Mouse (Mus musculus): ENCODE data around the gene Cxcl14. TPM values are rescaled to one million over a fixed set of nuclear protein-coding genes. Genes with fewer than 3 reads are reported as not detected.

Gene Cxcl14
- polyA plus RNA-seq, 1 experiment from 2014 or later = 20.9 TPM

DNA sequence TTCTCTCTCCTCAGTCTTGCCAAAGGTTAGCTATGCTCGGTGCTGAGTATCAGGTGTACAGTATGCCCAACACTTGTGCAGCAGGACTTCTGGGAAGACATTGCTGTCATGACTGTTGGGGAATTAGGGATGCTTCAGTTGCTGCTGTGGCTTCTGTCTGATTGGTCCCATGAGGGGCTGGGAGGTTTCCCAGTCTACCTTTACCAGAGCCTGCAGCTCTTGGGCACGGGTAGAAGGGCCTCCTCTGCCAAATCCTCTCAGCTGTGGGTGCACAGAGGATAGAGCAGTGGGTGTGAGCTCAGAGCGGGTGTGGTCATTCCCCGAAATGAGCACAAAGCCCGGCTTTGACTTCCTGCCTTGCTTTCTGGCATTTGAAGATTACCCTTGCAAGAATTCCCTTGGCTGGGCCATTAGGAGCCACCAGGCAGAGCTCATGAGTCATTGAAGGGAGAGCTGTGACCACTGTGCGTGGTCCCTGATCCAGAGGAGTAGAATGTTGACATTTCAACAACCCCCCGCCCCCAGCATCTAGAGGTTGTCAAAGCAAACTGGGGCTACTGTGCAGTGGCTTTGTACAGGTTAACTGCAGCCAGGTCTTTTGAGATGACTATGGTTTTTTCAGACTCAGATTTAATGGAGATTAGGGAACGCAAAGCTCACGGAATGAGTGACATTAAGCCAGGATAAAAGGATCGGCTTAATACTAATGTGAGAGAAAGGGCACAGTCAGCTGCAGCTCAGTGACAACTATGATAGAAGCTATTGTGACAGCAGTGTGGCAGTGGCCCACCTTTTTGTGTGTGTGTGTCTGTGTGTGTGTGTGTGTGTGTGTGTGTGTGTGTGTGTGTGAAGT is 34.5 kb upstream of the Cxcl14 start:
- Histone ChIP-seq H3K9me3 (ENCODE audit: control insufficient read depth, low read length) (no peaks in the 10 kb centered on the region), H3K27me3 (replicated peaks; ENCODE audit: control insufficient read depth, insufficient read depth, low read length) (no peaks in the 10 kb centered on the region), H3K9ac (replicated peaks; ENCODE audit: low read depth, low read length) (no peak overlapping the region), H3K36me3 (ENCODE audit: control insufficient read depth, insufficient read depth) (no peaks in the 10 kb centered on the region), H3K4me1 (replicated peaks; ENCODE audit: control insufficient read depth, insufficient read depth, low read length) (no peaks in the 10 kb centered on the region), H3K4me2 (ENCODE audit: low read length) (no peak overlapping the region), H3K27ac (ENCODE audit: low read length) (no peak overlapping the region), H3K4me3 (replicated peaks; ENCODE audit: low read length) (no peak overlapping the region)
- ATAC-seq = no peak
- WGBS = 34% methylated on average over 10 of the region's 10 CpGs

DNA sequence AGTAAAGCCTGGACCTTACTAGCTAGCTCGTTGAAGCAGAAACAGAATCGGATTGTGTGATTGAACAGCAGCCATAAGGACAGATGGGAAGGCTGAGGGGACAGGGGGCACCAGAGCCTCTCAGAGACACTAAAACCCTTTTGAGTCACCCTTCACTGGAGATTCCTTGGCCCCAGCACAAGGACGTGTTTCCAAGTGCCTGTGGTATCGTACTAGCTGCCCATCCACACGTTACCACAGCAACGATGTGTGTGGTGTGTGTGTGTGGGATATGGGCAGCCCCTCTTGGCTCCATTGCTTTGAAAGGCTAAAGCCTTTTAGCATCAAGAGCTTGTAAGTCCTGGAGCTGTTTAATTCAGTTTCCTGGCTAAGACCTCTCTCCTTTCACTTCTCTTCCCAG is 33.4 kb upstream of the Cxcl14 start:
- no peak for ATAC-seq
- Histone ChIP-seq H3K27me3 (replicated peaks; ENCODE audit: control insufficient read depth, insufficient read depth, low read length) (no peaks in the 10 kb centered on the region), H3K4me3 (replicated peaks; ENCODE audit: low read length) (no peak overlapping the region), H3K9ac (replicated peaks; ENCODE audit: low read depth, low read length) (no peak overlapping the region), H3K36me3 (ENCODE audit: control insufficient read depth, insufficient read depth) (no peaks in the 10 kb centered on the region), H3K9me3 (ENCODE audit: control insufficient read depth, low read length) (no peaks in the 10 kb centered on the region), H3K4me1 (replicated peaks; ENCODE audit: control insufficient read depth, insufficient read depth, low read length) (no peaks in the 10 kb centered on the region), H3K4me2 (ENCODE audit: low read length) (no peak overlapping the region), H3K27ac (ENCODE audit: low read length) (no peak overlapping the region)
- WGBS = 47% methylated on average over 6 of the region's 6 CpGs

DNA sequence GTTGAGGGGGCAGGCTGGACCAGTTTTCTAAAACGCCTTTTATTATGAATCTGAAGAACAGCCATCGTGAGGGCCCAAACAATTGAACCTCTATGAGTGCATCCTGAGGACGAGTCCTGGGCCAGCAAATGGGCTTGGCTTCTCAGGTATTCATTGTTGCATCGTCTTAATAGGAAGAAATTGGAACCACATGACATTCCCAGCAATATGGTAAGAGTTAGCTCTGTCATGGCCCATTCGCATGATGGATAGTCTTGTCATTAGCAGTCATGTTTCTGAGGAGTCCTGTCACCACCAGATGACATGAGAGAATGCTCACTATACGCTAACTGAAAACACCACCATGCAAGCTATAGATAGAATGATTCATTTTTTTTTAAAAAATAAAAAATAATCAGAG is 32.8 kb upstream of the Cxcl14 start:
- ATAC-seq = no peak
- H3K9ac ChIP-seq (replicated peaks; ENCODE audit: low read depth, low read length) = no peak overlapping the region
- 91% methylated on average over 6 of the region's 6 CpGs for WGBS

DNA sequence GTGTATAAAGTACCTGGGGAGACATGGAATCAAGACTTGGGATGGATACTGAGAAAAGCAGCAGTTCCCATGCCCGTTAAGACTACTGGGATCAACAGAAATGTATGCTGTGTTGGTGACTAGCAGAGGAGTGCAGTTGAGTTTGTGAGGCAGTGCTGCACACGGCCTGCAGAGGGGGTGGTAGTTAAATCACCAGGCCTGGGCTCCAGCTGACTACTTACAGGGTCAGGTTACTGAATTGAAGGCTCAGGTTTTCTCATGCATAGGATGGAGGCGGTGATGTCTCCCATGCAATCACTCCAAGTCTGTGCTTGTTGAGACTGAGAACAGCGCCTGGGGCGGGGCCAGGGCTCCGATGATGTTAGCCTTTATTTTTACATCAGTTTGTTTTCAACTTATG is 31.4 kb upstream of the Cxcl14 start:
- no peak for ATAC-seq
- no peak overlapping the region for H3K4me2 ChIP-seq (ENCODE audit: low read length)
- H3K4me3 ChIP-seq (replicated peaks; ENCODE audit: low read length) = no peak overlapping the region
- no peak overlapping the region for H3K27ac ChIP-seq (ENCODE audit: low read length)
- no peaks in the 10 kb centered on the region for H3K9me3 ChIP-seq (ENCODE audit: control insufficient read depth, low read length)
- 34% methylated on average over 6 of the region's 6 CpGs for WGBS
- no peaks in the 10 kb centered on the region for H3K4me1 ChIP-seq (replicated peaks; ENCODE audit: control insufficient read depth, insufficient read depth, low read length)
- H3K27me3 ChIP-seq (replicated peaks; ENCODE audit: control insufficient read depth, insufficient read depth, low read length) = no peaks in the 10 kb centered on the region
- no peak overlapping the region for H3K9ac ChIP-seq (replicated peaks; ENCODE audit: low read depth, low read length)
- no peaks in the 10 kb centered on the region for H3K36me3 ChIP-seq (ENCODE audit: control insufficient read depth, insufficient read depth)

More for the DNA sequence above, 32.8 kb upstream of the Cxcl14 start:
- Histone ChIP-seq H3K27ac (ENCODE audit: low read length) (no peak overlapping the region), H3K4me2 (ENCODE audit: low read length) (no peak overlapping the region), H3K9me3 (ENCODE audit: control insufficient read depth, low read length) (no peaks in the 10 kb centered on the region), H3K4me1 (replicated peaks; ENCODE audit: control insufficient read depth, insufficient read depth, low read length) (no peaks in the 10 kb centered on the region), H3K36me3 (ENCODE audit: control insufficient read depth, insufficient read depth) (no peaks in the 10 kb centered on the region), H3K4me3 (replicated peaks; ENCODE audit: low read length) (no peak overlapping the region), H3K27me3 (replicated peaks; ENCODE audit: control insufficient read depth, insufficient read depth, low read length) (no peaks in the 10 kb centered on the region)

DNA sequence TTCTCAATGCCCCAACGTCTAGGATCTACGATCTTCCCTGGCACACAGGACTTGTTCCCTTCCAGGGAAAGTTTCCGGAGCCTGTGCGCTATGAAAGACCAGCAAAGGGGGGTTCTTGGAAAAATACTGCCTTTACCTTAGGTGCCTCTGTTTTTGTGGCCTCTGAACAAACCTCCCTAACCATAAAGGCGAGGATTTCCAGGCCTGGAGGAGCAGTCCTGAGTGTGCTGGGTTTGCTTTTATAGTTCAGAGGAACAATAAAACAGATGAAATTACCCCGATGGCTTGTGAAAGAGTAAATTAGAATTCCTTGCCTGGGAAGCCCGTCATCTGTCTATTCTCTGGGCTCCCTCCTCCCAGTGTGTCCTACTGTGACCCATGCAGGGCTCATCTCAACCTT is 25.3 kb upstream of the Cxcl14 start:
- no peak for ATAC-seq
- Histone ChIP-seq H3K4me2 (ENCODE audit: low read length) (no peak overlapping the region), H3K27ac (ENCODE audit: low read length) (no peak overlapping the region), H3K9ac (replicated peaks; ENCODE audit: low read depth, low read length) (no peak overlapping the region), H3K4me1 (replicated peaks; ENCODE audit: control insufficient read depth, insufficient read depth, low read length) (no peaks in the 10 kb centered on the region; the same call in 1 of the 2 replicates), H3K27me3 (replicated peaks; ENCODE audit: control insufficient read depth, insufficient read depth, low read length) (no peaks in the 10 kb centered on the region), H3K9me3 (ENCODE audit: control insufficient read depth, low read length) (no peaks in the 10 kb centered on the region), H3K36me3 (ENCODE audit: control insufficient read depth, insufficient read depth) (no peaks in the 10 kb centered on the region), H3K4me3 (replicated peaks; ENCODE audit: low read length) (no peak overlapping the region)
- WGBS = 51% methylated on average over 7 of the region's 7 CpGs

DNA sequence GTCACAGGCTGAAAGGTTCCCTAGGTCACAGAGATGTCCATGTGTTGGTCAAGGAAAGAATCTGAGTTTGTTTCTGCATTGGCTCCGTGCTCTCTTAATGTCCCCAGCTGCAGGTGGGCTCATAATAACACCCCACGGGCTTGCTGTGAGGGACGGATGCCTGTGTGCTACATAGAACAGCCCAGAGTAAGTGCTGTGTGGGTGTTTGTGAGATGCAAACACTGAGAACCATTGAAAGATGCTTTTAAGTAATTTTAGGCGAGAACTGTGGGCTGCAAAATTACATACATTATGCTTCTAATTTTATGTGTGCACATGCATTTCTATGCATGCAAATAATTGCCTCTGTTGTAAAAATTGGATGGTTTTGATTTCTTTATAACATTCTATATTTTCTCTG is 20.6 kb upstream of the Cxcl14 start:
- Histone ChIP-seq H3K9me3 (ENCODE audit: control insufficient read depth, low read length) (no peaks in the 10 kb centered on the region), H3K9ac (replicated peaks; ENCODE audit: low read depth, low read length) (no peak overlapping the region), H3K4me3 (replicated peaks; ENCODE audit: low read length) (no peak overlapping the region), H3K27ac (ENCODE audit: low read length) (0 out of 2 replicates have a peak overlapping the region, but pooled peaks have one; percentile 23), H3K36me3 (ENCODE audit: control insufficient read depth, insufficient read depth) (no peaks in the 10 kb centered on the region), H3K4me2 (ENCODE audit: low read length) (no peak overlapping the region), H3K4me1 (replicated peaks; ENCODE audit: control insufficient read depth, insufficient read depth, low read length) (no peaks in the 10 kb centered on the region; the same call in 1 of the 2 replicates), H3K27me3 (replicated peaks; ENCODE audit: control insufficient read depth, insufficient read depth, low read length) (no peaks in the 10 kb centered on the region)
- WGBS = 65% methylated on average over 4 of the region's 4 CpGs
- ATAC-seq = no peak

DNA sequence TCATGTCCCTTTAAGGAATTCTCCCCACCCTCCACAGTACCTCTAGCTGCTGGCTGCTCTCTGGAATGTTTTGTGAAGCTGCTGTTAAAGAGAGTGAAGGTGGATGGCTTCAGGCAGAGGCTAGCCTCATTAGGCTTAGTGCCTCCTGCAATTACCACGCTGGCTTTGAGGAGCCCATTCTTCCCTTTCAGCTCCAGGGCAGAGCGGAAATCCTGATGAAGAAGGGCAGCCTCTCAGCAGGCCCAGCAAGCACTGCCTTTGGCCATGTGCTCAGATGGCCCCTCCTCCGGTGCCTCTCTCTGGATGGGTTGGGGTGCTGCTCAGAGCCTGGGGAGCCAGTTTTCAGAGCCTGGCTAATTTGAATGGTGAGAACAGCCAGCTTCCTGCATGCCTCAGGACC is 18.9 kb upstream of the Cxcl14 start:
- Histone ChIP-seq H3K4me3 (replicated peaks; ENCODE audit: low read length) (no peak overlapping the region), H3K9ac (replicated peaks; ENCODE audit: low read depth, low read length) (no peak overlapping the region), H3K4me2 (ENCODE audit: low read length) (no peak overlapping the region), H3K9me3 (ENCODE audit: control insufficient read depth, low read length) (0 out of 2 replicates have a peak, but pooled peaks cover 2% of the 10 kb centered on the region), H3K27ac (ENCODE audit: low read length) (no peak overlapping the region), H3K4me1 (replicated peaks; ENCODE audit: control insufficient read depth, insufficient read depth, low read length) (no peaks in the 10 kb centered on the region; the same call in 1 of the 2 replicates), H3K27me3 (replicated peaks; ENCODE audit: control insufficient read depth, insufficient read depth, low read length) (no peaks in the 10 kb centered on the region), H3K36me3 (ENCODE audit: control insufficient read depth, insufficient read depth) (no peaks in the 10 kb centered on the region)
- WGBS = 4% methylated on average over 3 of the region's 3 CpGs
- peak; percentile 58; the same call in 1 of the 2 replicates for ATAC-seq

DNA sequence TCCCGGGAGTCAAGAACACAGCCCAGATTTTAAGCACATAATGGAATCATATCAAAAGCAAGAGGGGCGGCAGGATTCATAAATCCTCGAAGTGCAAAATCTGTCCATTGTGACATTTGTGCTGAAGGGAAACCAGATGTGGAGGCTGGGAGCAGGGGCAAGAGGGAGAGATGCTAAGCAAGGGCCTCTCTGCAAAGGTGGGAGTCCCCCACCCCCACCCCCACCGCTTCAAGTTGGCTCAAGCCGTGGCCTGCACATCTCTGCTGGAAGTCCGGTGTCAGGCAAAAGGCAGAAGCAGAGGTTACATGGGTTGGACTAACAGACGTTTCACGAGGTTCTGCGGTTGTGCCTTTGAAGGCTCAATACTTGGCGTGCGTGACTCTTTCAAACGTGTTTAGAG is 8.7 kb upstream of the Cxcl14 start:
- WGBS = 71% methylated on average over 12 of the region's 12 CpGs
- Histone ChIP-seq H3K4me2 (ENCODE audit: low read length) (no peak overlapping the region), H3K9ac (replicated peaks; ENCODE audit: low read depth, low read length) (no peak overlapping the region), H3K27ac (ENCODE audit: low read length) (no peak overlapping the region), H3K9me3 (ENCODE audit: control insufficient read depth, low read length) (no peaks in the 10 kb centered on the region), H3K4me3 (replicated peaks; ENCODE audit: low read length) (no peak overlapping the region), H3K36me3 (ENCODE audit: control insufficient read depth, insufficient read depth) (no peaks in the 10 kb centered on the region), H3K4me1 (replicated peaks; ENCODE audit: control insufficient read depth, insufficient read depth, low read length) (no peaks in the 10 kb centered on the region), H3K27me3 (replicated peaks; ENCODE audit: control insufficient read depth, insufficient read depth, low read length) (no peaks in the 10 kb centered on the region)
- ATAC-seq = no peak

DNA sequence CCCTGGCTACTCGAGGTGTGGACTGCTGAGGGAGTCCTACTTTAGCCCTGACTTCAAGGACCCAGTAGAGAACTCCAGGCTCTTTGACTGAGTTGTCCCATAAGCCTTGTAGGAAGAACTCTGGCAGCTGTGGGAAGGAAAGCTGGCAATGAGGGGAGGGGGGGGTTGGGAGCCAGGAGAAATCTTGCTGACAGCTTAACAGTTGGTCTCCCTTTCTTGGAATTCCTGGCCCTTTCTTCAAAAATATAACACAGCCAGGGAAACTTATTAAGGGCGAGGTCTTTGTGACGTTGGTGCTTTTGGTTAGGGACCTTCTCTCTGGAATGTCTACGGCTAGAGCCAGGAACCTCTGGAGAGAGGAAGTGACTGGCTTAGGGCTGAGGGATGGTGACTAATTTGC is 8.1 kb upstream of the Cxcl14 start:
- no peak overlapping the region for H3K4me3 ChIP-seq (replicated peaks; ENCODE audit: low read length)
- no peaks in the 10 kb centered on the region for H3K9me3 ChIP-seq (ENCODE audit: control insufficient read depth, low read length)
- no peak for ATAC-seq
- no peaks in the 10 kb centered on the region for H3K4me1 ChIP-seq (replicated peaks; ENCODE audit: control insufficient read depth, insufficient read depth, low read length)
- H3K36me3 ChIP-seq (ENCODE audit: control insufficient read depth, insufficient read depth) = no peaks in the 10 kb centered on the region
- H3K27ac ChIP-seq (ENCODE audit: low read length) = no peak overlapping the region
- no peak overlapping the region for H3K4me2 ChIP-seq (ENCODE audit: low read length)
- no peak overlapping the region for H3K9ac ChIP-seq (replicated peaks; ENCODE audit: low read depth, low read length)
- H3K27me3 ChIP-seq (replicated peaks; ENCODE audit: control insufficient read depth, insufficient read depth, low read length) = no peaks in the 10 kb centered on the region
- WGBS = 57% methylated on average over 4 of the region's 4 CpGs
